Mouse (Mus musculus) neural tube, embryonic 11.5 days (tissue): ENCODE measurements around the gene Nip7. TPM values are rescaled to one million over a fixed set of nuclear protein-coding genes. Genes with fewer than 3 reads are reported as not detected.

Experiments
- ATAC-seq: fragments of 200-750 bp; cut with Nextera tagmentation; 2 replicates; pipeline ENCODE4 v1.8.0; 2017; ENCODE audit warnings: moderate number of reproducible peaks, mild to moderate bottlenecking, moderate TSS enrichment, moderate library complexity; ENCODE audit not compliant: insufficient read depth, low FRiP score, low TSS enrichment
- DNase-seq: peaks from one replicate; pipeline ENCODE4 v3.0.0-alpha.2; 2015; ENCODE audit warnings: low spot score
- H3K27ac ChIP-seq: fragments of 300-500 bp; sonication (generic); 2 replicates; pipeline ENCODE4 v1.5.1; 2014; ENCODE audit warnings: low read depth, mild to moderate bottlenecking, low read length
- H3K27me3 ChIP-seq: fragments of 300-500 bp; sonication (generic); 2 replicates; pipeline ENCODE4 v1.6.1; 2014; ENCODE audit warnings: mild to moderate bottlenecking, low read length, mixed read lengths; ENCODE audit not compliant: control insufficient read depth, insufficient read depth
- H3K36me3 ChIP-seq: fragments of 300-500 bp; sonication (generic); 2 replicates; pipeline ENCODE4 v1.6.1; 2014; ENCODE audit warnings: mild to moderate bottlenecking, low read length, moderate library complexity, mixed read lengths; ENCODE audit not compliant: control insufficient read depth, insufficient read depth
- H3K4me1 ChIP-seq: fragments of 300-500 bp; sonication (generic); 2 replicates; pipeline ENCODE4 v1.6.1; 2014; ENCODE audit warnings: low read length, mixed read lengths; ENCODE audit not compliant: control insufficient read depth, insufficient read depth
- H3K4me2 ChIP-seq: fragments of 300-500 bp; sonication (generic); 2 replicates; pipeline ENCODE4 v1.6.1; 2014; ENCODE audit warnings: low read depth, mild to moderate bottlenecking, moderate library complexity
- H3K4me3 ChIP-seq: fragments of 300-500 bp; sonication (generic); 2 replicates; pipeline ENCODE4 v1.5.1; 2014; ENCODE audit warnings: low read depth, low read length
- H3K9ac ChIP-seq: fragments of 300-500 bp; sonication (generic); 2 replicates; pipeline ENCODE4 v1.6.1; 2014; ENCODE audit warnings: mild to moderate bottlenecking, low read length
- H3K9me3 ChIP-seq: fragments of 300-500 bp; sonication (generic); 2 replicates; pipeline ENCODE4 v1.6.1; 2016; ENCODE audit warnings: low read length; ENCODE audit not compliant: control insufficient read depth
- WGBS: fragments of 180-500 bp; shearing (Covaris S2); extraction: QIAGEN DNeasy Blood & Tissue Kit; methylation state at CpG from one replicate; pipeline ENCODE4 v1.1.7; 2014; 5-methylcytosine and 5-hydroxymethylcytosine counted together
- polyA plus RNA-seq: library from polyadenylated mRNA; unstranded; fragments of >200 nt; fragmentation: Nextera tagmentation; extraction: Ambion mirVana; gene quantifications from 2 replicates; pipeline ENCODE4 v1.2.1, GENCODE M21; 2014

Nip7 gene
- polyA plus RNA-seq, 1 experiment from 2014 or later: 86.1 TPM

DNA sequence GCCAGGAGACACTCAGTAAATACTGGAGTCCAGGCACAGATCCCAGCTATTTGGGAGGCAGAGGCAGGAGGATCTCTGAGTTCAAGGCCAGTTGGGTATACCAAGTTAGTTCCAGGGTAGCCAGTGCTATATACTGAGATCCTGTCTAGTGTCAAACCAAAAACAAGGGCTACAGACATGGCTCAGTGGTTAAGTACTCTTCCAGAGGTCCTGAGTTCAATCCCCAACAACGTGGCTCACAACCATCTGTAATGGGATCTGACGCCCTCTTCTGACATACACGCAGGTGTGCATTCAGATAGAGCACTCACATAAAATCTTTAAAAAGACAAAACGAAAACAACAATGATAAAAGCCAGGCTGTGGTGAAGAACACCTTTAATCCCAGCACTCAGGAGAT is 7.2 kb upstream of the Nip7 start:
- H3K4me3 ChIP-seq: no peak overlapping the region
- no peaks in the 10 kb centered on the region for H3K27me3 ChIP-seq
- no peak overlapping the region for H3K9ac ChIP-seq
- H3K4me2 ChIP-seq: no peak overlapping the region
- no peak for DNase-seq
- WGBS: 94% methylated on average over 4 of the region's 4 CpGs
- ATAC-seq: no peak
- no peaks in the 10 kb centered on the region for H3K9me3 ChIP-seq
- no peak overlapping the region for H3K27ac ChIP-seq
- H3K4me1 ChIP-seq: 0 out of 2 replicates have a peak, but pooled peaks cover 4% of the 10 kb centered on the region
- H3K36me3 ChIP-seq: peaks cover 36% of the 10 kb centered on the region

DNA sequence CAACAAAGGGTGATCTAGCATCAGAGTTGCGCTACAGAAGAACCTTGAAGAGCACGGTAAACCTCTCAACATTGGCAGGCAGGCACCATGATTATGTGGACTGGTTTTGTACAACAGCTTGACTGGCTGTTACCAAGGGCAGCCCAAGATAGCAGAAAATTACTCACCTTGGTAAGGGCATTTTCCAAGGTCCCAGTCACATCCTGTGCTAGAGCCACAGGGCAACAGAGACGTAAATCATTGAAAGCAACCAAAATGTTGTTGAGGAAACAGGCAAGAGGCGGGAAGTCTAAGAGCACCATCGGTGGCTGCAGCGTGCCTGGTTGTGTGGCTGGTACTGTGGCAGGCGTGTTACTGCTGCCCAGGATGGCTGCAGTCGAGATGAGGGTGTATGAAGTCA is 4.6 kb upstream of the Nip7 start:
- ATAC-seq: no peak
- Histone ChIP-seq H3K36me3 (peaks cover 26% of the 10 kb centered on the region), H3K9me3 (no peaks in the 10 kb centered on the region), H3K4me3 (no peak overlapping the region), H3K27ac (no peak overlapping the region), H3K27me3 (no peaks in the 10 kb centered on the region), H3K9ac (no peak overlapping the region), H3K4me1 (peaks cover 11% of the 10 kb centered on the region; the same call in 1 of the 2 replicates), H3K4me2 (no peak overlapping the region)
- 92% methylated on average over 8 of the region's 8 CpGs for WGBS
- no peak for DNase-seq

- Histone ChIP-seq H3K4me1 (peaks cover 7% of the 10 kb centered on the region; the same call in 1 of the 2 replicates), H3K4me3 (peak overlapping the region; percentile 96), H3K36me3 (peaks cover 15% of the 10 kb centered on the region), H3K4me2 (peak overlapping the region; percentile 93), H3K27ac (no peak overlapping the region), H3K27me3 (no peaks in the 10 kb centered on the region), H3K9ac (peak overlapping the region; percentile 78), H3K9me3 (no peaks in the 10 kb centered on the region)
- ATAC-seq: peak; percentile 74
- under 1% methylated on average over 32 of the region's 33 CpGs for WGBS
- no peak for DNase-seq
Measured at GRCm38 (mm10) chr8:107056973-107057369, 294 bp downstream of the Nip7 start.

GRCm38 (mm10) chr8:107062613-107063012 is 5.9 kb downstream of the Nip7 start:
- Histone ChIP-seq H3K9ac (no peak overlapping the region), H3K27me3 (no peaks in the 10 kb centered on the region), H3K4me3 (no peak overlapping the region), H3K4me2 (no peak overlapping the region), H3K4me1 (no peaks in the 10 kb centered on the region), H3K27ac (no peak overlapping the region), H3K9me3 (no peaks in the 10 kb centered on the region), H3K36me3 (no peaks in the 10 kb centered on the region; the same call in 1 of the 2 replicates)
- ATAC-seq (no peak), DNase-seq (no peak)
- WGBS: 97% methylated on average over 1 of the region's 1 CpGs

DNA sequence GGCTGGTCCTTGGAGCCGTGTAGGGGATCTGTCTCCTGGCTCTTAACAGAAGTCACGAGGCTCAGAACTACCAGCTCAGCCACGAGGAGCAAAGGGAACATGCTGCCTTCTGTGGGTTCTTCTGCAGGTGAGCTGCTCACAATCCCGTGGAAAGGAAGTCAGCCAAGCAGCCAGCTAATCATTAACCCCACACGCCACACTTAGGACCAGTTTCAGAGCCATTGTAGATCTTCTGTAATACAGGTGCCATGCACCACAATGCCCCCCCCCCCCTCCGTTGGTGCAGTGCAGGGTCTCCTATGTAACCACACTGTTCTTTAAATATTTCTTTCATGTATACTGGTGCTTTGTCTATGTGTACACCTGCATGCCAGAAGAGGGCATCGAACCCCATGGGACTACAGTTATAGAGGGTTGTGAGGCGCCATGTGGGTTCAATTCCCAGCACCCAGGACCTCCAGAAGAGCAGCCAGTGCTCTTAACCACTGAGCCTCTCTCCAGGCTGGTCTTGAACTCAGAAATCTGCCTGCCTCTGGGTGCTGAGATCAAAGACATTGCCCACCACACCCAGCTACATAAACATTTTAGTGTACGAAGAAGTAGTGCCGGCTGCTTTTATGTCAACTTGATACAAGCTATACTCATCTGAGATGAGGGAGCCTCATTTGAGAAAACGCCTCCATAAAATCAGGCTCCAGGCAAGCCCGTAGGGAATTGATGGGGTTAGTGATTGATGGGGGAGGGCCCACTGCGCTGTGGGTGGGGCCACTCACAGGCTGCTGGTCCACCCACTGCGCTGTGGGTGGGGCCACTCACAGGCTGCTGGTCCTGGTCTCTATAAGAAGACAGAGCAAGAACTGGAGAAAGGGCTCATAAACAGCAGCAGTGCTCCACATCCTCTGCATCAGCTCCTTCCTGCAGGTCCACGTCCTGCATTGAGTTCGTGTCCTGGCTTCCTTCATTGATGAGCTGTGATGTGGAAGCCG is 9.1 kb downstream of the Nip7 start, which contains the start of gene Tmed6:
TSS of gene Tmed6 (minus strand) at position 134 of the 986 bp plus-strand sequence.
- Histone ChIP-seq H3K4me1 (no peaks in the 10 kb centered on the region), H3K9ac (no peak within 1 kb of the TSS), H3K36me3 (peaks cover 2% of the 10 kb centered on the region; the same call in 1 of the 2 replicates), H3K9me3 (no peaks in the 10 kb centered on the region), H3K27me3 (no peaks in the 10 kb centered on the region), H3K4me3 (no peak within 1 kb of the TSS), H3K27ac (no peak within 1 kb of the TSS), H3K4me2 (no peak within 1 kb of the TSS)
- DNase-seq: no peak
- 60% methylated on average over 17 of the region's 17 CpGs for WGBS
- no peak for ATAC-seq

DNA sequence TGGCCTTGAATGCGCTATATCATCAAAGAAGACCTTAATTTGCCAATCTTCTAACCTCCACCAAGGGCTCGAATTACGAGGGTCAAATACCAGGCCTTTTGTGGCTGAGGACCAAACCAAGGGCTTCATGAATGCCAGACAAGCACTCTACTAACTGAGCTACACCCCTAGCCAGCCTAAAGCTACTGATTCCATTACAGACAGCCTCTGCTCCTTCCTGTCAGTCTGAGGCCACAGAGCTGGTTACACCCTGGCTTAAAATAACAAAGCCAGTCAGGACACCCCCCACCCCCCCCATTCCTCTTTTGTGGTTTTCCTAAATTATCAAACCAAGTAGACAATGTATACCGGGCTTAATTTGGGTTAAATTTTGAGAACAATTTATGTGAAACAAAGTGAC is 17.0 kb downstream of the Nip7 start:
- H3K4me3 ChIP-seq: no peak overlapping the region
- 85% methylated on average over 4 of the region's 4 CpGs for WGBS
- peaks cover 7% of the 10 kb centered on the region for H3K36me3 ChIP-seq
- H3K27ac ChIP-seq: no peak overlapping the region
- DNase-seq: no peak
- H3K4me1 ChIP-seq: no peaks in the 10 kb centered on the region
- H3K9me3 ChIP-seq: no peaks in the 10 kb centered on the region
- no peak overlapping the region for H3K9ac ChIP-seq
- H3K4me2 ChIP-seq: no peak overlapping the region
- ATAC-seq: no peak
- H3K27me3 ChIP-seq: no peaks in the 10 kb centered on the region

DNA sequence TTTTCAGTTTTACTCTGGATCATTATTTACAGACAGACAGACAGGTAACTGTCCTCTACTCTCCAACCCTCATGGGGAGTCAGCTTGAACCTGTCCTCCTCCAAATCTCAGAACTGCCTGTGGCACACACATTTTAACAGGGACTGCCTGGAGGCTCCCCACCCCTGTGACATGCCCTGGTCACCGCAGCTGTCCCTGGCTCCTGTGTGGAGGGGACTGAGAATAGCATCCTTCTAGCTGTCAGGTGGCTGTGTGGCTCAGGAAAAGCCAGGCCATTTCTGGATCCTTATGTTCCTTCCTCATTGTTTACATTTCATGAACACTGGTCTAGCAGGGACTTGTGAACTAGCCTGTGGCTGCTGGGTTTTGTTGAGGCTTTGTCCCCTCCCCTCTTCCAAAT is 17.5 kb downstream of the Nip7 start:
- ATAC-seq (no peak), DNase-seq (no peak)
- Histone ChIP-seq H3K4me1 (no peaks in the 10 kb centered on the region), H3K36me3 (peaks cover 8% of the 10 kb centered on the region), H3K27me3 (no peaks in the 10 kb centered on the region), H3K4me2 (no peak overlapping the region), H3K4me3 (no peak overlapping the region), H3K27ac (no peak overlapping the region), H3K9ac (no peak overlapping the region), H3K9me3 (no peaks in the 10 kb centered on the region)
- 91% methylated on average over 1 of the region's 1 CpGs for WGBS

GRCm38 (mm10) chr8:107076239-107076888 is 19.7 kb downstream of the Nip7 start:
- DNase-seq: no peak
- Histone ChIP-seq H3K36me3 (peaks cover 13% of the 10 kb centered on the region), H3K4me2 (no peak overlapping the region), H3K27ac (no peak overlapping the region), H3K4me1 (no peaks in the 10 kb centered on the region), H3K4me3 (no peak overlapping the region), H3K9ac (no peak overlapping the region), H3K9me3 (no peaks in the 10 kb centered on the region), H3K27me3 (no peaks in the 10 kb centered on the region)
- ATAC-seq: no peak
- 91% methylated on average over 7 of the region's 7 CpGs for WGBS
